Mouse (Mus musculus) forebrain, embryonic 16.5 days (tissue): Measurements from ENCODE around the gene Crispld2. TPM values are rescaled to one million over a fixed set of nuclear protein-coding genes. Genes with fewer than 3 reads are reported as not detected.
A peak's percentile ranks its signal among the peaks of the same experiment; 100 is the strongest.

Experiments used
- ATAC-seq: fragments of 200-750 bp; cut with Nextera tagmentation; 2 replicates; pipeline ENCODE4 v1.8.0; 2017; ENCODE audit warnings: mild to moderate bottlenecking, moderate library complexity
- H3K27ac ChIP-seq: fragments of 300-500 bp; sonication (generic); 2 replicates; pipeline ENCODE4 v1.5.1; 2014; ENCODE audit warnings: low read length, control low read depth
- H3K27me3 ChIP-seq: fragments of 300-500 bp; sonication (generic); replicated peaks from 2 replicates; pipeline ENCODE4 v1.6.1; 2014; ENCODE audit warnings: low read length; ENCODE audit not compliant: control insufficient read depth, insufficient read depth
- H3K36me3 ChIP-seq: fragments of 300-500 bp; sonication (generic); 2 replicates; pipeline ENCODE4 v1.6.1; 2014; ENCODE audit not compliant: control insufficient read depth, insufficient read depth
- H3K4me1 ChIP-seq: fragments of 300-500 bp; sonication (generic); replicated peaks from 2 replicates; pipeline ENCODE4 v1.6.1; 2014; ENCODE audit warnings: low read length; ENCODE audit not compliant: control insufficient read depth, insufficient read depth
- H3K4me2 ChIP-seq: fragments of 300-500 bp; sonication (generic); 2 replicates; pipeline ENCODE4 v1.6.1; 2014; ENCODE audit warnings: mild to moderate bottlenecking, low read length, control low read depth
- H3K4me3 ChIP-seq: fragments of 300-500 bp; sonication (generic); replicated peaks from 2 replicates; pipeline ENCODE4 v1.5.1; 2014; ENCODE audit warnings: mild to moderate bottlenecking, low read length, control low read depth
- H3K9ac ChIP-seq: fragments of 300-500 bp; sonication (generic); replicated peaks from 2 replicates; pipeline ENCODE4 v1.6.1; 2014; ENCODE audit warnings: low read depth, low read length, control low read depth
- H3K9me3 ChIP-seq: fragments of 300-500 bp; sonication (generic); 2 replicates; pipeline ENCODE4 v1.6.1; 2016; ENCODE audit warnings: low read length; ENCODE audit not compliant: control insufficient read depth
- WGBS: fragments of 180-500 bp; shearing (Covaris S2); extraction: QIAGEN DNeasy Blood & Tissue Kit; methylation state at CpG from one replicate; pipeline ENCODE4 v1.1.7; 2014; 5-methylcytosine and 5-hydroxymethylcytosine counted together
- polyA plus RNA-seq: library from polyadenylated mRNA; unstranded; fragments of >200 nt; fragmentation: Nextera tagmentation; extraction: Ambion mirVana; gene quantifications from 2 replicates; pipeline ENCODE4 v1.2.1, GENCODE M21; 2015

The Crispld2 gene
- polyA plus RNA-seq: 1.2 and 1.5 TPM in 2 replicates

DNA sequence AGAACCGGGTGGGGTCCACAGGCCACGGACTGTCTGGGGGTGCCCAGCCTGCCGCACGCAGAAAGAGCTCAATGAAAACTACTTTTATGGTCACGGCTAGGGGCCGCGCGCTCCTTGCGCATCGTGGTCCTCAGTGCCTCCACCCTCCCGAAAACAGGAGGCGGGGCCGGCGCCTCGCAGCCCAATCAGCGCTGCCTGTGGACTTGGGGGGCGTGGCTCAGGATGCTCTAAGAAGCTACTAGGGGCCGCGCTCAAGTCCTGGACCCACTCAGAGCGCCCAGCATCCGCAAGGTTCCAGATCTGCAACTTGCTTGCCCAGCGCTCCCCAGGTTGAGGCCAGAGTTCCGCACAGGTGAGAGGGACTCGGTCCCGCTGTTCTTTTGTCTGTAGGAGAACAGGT lies at the start of gene Crispld2:
Gene Crispld2, plus strand, starts transcription at position 190 of the 400 bp plus-strand sequence.
- under 1% methylated on average over 24 of the region's 25 CpGs for WGBS
- H3K36me3 ChIP-seq: no peaks in the 10 kb centered on the region
- peak within 1 kb of the TSS; percentile 44 for H3K4me3 ChIP-seq
- H3K27ac ChIP-seq: no peak within 1 kb of the TSS
- peak within 1 kb of the TSS; percentile 66 for H3K4me2 ChIP-seq
- H3K27me3 ChIP-seq: peaks cover 14% of the 10 kb centered on the region
- H3K4me1 ChIP-seq: peaks cover 12% of the 10 kb centered on the region
- peak; percentile 98 for ATAC-seq
- no peaks in the 10 kb centered on the region for H3K9me3 ChIP-seq
- H3K9ac ChIP-seq: peak within 1 kb of the TSS; percentile 30; the same call in 1 of the 2 replicates

DNA sequence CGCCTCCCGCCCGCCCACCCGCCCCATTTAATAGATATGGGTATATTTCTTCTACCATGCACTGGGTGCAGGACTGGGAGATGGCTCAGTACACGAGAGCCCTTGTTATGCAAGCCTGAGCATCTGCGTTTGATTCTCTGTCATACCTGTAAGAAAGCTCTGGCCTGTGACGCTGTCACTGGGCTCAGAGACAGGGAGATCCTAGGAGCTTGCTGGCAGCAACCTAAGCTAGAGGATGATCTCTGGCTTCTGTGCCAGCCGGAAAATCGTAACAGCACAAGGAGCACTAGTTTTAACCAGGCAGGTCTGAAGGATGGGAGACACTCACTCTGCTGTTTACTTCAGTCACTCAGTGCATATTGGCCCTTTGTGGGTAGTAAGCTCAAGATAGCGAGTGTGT lies 48.6 kb upstream of the Crispld2 start:
- Histone ChIP-seq H3K36me3 (peaks cover 13% of the 10 kb centered on the region), H3K27ac (no peak overlapping the region), H3K27me3 (no peaks in the 10 kb centered on the region), H3K4me3 (no peak overlapping the region), H3K9me3 (no peaks in the 10 kb centered on the region), H3K4me2 (no peak overlapping the region), H3K9ac (no peak overlapping the region), H3K4me1 (no peaks in the 10 kb centered on the region)
- 90% methylated on average over 10 of the region's 10 CpGs for WGBS
- no peak for ATAC-seq

DNA sequence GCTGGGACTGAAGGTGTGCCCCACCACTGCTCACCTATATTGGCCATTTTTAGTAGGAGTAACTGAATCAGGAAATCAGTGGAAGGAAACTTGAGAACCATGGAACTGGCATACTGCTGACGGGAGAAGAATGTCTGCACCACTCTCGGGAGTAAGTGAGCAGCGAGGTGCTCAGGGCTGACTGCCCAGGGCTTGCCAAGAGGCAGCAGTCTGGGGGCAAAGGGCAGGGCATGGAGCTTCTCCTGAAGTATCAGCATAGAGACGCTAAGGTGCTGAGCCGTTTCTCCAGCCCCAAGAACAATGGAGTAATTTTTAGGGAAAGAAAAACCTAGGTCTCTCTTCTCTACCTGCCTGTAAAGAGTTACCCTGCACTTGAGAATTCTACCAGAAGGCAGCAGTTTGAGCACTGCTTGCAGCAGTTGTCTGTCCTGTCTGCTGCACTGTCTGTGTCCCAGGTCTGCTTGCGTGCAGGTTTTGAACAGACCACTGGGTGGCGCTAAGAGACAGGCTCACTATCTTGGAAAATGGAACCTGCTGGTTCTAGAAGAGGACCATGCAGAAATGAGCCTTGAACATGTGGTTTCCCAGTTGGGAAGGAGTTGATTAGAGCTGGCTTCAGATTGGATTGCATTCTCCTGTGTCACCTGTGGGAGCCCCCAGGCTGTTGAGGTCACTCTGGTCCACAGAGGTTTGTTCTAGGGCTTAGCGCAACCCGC lies 48.0 kb upstream of the Crispld2 start:
- ATAC-seq: 0 out of 2 replicates have a peak, but pooled peaks have one; percentile 47
- no peaks in the 10 kb centered on the region for H3K27me3 ChIP-seq
- H3K4me2 ChIP-seq: no peak overlapping the region
- H3K4me3 ChIP-seq: no peak overlapping the region
- H3K9ac ChIP-seq: no peak overlapping the region
- peaks cover 13% of the 10 kb centered on the region for H3K36me3 ChIP-seq
- no peaks in the 10 kb centered on the region for H3K9me3 ChIP-seq
- H3K4me1 ChIP-seq: no peaks in the 10 kb centered on the region
- H3K27ac ChIP-seq: no peak overlapping the region
- WGBS: 70% methylated on average over 9 of the region's 9 CpGs

DNA sequence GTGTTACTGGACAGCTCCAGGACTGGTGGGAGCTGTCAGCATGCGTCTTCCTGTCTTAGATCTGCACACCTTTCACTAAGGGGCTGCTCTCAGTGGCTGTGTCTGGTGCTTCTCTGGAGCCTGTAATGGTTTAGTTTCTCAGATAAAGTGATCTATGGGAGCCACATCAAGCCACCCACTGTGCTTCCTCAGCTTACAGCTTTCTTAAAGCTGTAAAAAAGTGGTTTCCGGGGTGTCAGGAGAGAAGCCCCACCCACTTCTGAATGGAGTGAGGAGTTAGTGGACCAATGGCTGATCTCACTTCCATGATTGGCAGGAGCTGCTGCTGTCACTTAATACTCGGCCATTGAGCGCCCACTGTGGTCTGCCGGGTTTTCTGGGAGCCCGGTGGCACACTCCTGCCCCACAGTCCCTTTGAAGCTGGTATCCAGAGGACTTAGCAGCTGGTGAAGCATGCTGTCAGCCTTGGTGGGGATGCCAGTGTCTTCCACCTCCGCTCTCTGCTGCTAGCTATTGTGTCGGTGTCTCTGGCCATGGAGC lies 45.8 kb upstream of the Crispld2 start:
- no peak overlapping the region for H3K9ac ChIP-seq
- no peak for ATAC-seq
- H3K27me3 ChIP-seq: no peaks in the 10 kb centered on the region
- H3K36me3 ChIP-seq: peaks cover 18% of the 10 kb centered on the region
- H3K4me2 ChIP-seq: no peak overlapping the region
- 82% methylated on average over 8 of the region's 8 CpGs for WGBS
- H3K27ac ChIP-seq: no peak overlapping the region
- H3K9me3 ChIP-seq: no peaks in the 10 kb centered on the region
- no peaks in the 10 kb centered on the region for H3K4me1 ChIP-seq
- no peak overlapping the region for H3K4me3 ChIP-seq

DNA sequence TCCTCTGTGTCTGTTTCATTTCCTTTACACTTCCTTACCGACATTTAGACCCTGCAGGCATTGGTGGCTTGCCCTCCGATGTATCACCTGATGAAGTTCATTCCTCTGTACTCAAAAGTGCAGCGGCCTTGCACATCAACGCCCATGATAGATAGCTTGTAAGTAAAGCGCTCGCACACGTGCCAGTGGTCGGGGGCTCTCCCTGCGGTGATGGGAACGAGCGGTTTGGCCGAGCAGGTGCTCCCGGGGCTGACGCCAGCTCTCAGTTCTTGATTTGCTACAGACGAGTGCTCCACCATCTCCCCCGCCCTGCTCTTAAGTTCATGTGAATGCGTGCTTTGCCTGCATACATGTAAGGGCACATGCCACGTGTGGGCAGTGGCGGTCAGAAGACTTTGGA lies 44.6 kb upstream of the Crispld2 start:
- no peaks in the 10 kb centered on the region for H3K27me3 ChIP-seq
- peaks cover 17% of the 10 kb centered on the region for H3K36me3 ChIP-seq
- no peaks in the 10 kb centered on the region for H3K4me1 ChIP-seq
- ATAC-seq: no peak
- no peak overlapping the region for H3K4me2 ChIP-seq
- 87% methylated on average over 19 of the region's 19 CpGs for WGBS
- H3K9ac ChIP-seq: no peak overlapping the region
- H3K4me3 ChIP-seq: no peak overlapping the region
- H3K27ac ChIP-seq: no peak overlapping the region
- H3K9me3 ChIP-seq: no peaks in the 10 kb centered on the region

DNA sequence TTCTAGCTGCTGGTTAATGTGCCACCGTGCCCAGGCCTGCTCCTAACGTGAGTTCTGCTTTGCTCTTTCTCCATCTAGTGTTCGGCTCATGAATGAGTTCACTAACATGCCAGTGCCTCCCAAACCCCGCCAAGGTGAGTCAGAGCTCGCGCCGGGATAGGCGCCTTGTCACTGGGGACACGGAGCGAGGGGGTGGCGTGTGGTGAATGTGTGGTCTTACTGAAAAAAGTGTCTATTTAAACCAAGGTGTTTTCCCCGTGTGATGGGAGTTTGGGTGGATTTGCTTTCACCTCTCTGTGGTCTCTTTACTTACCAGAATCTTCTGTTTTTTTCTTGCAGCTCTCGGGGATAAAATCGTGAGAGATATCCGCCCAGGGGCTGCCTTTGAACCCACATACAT lies 43.9 kb upstream of the Crispld2 start:
- no peak for ATAC-seq
- no peak overlapping the region for H3K27ac ChIP-seq
- H3K27me3 ChIP-seq: no peaks in the 10 kb centered on the region
- no peak overlapping the region for H3K4me2 ChIP-seq
- H3K9ac ChIP-seq: no peak overlapping the region
- no peak overlapping the region for H3K4me3 ChIP-seq
- WGBS: 73% methylated on average over 15 of the region's 15 CpGs
- no peaks in the 10 kb centered on the region for H3K4me1 ChIP-seq
- no peaks in the 10 kb centered on the region for H3K9me3 ChIP-seq
- peaks cover 23% of the 10 kb centered on the region for H3K36me3 ChIP-seq

DNA sequence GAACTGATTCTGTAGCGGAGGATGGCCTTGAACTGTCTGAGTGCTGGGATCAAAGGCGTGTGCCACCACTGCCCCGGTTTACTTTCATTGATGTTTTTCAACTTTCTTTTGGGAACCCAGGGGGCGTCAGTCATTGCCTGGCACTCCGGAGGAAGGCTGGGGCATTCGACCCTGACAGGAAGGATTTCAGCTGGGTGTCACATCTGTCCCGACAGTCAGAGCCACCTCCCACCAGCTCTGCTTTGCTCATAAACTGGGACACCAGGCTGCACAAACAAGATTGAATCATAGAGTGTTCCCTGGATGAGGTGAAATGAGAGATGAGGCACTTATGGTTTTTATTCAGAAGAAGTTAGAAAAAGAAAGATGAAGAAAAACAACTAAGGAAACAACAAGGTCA lies 40.0 kb upstream of the Crispld2 start:
- no peaks in the 10 kb centered on the region for H3K4me1 ChIP-seq
- no peak overlapping the region for H3K9ac ChIP-seq
- no peak for ATAC-seq
- H3K4me2 ChIP-seq: no peak overlapping the region
- no peak overlapping the region for H3K4me3 ChIP-seq
- H3K36me3 ChIP-seq: peaks cover 49% of the 10 kb centered on the region
- H3K27me3 ChIP-seq: no peaks in the 10 kb centered on the region
- H3K27ac ChIP-seq: no peak overlapping the region
- H3K9me3 ChIP-seq: no peaks in the 10 kb centered on the region
- 72% methylated on average over 7 of the region's 7 CpGs for WGBS

DNA sequence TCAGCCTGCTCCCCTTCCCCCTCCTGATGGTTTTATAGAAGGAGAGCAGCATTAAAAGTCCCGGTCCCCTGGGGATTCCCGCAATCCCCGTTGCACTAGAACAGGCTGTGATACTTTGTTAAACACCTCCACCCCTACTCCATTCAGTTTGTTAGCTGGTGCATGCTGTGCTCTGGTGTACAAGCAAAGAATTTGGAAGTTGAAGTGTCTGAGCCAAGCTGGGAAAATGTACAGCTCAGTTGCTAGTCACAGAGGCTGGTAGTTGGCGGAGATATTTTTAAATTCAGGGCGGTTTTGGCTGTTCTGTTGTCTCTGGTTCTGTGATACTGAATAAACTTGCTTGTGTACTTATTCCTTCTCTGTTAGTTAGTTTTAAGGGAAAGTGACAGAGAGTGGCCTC lies 39.5 kb upstream of the Crispld2 start:
- peaks cover 49% of the 10 kb centered on the region for H3K36me3 ChIP-seq
- 64% methylated on average over 5 of the region's 5 CpGs for WGBS

DNA sequence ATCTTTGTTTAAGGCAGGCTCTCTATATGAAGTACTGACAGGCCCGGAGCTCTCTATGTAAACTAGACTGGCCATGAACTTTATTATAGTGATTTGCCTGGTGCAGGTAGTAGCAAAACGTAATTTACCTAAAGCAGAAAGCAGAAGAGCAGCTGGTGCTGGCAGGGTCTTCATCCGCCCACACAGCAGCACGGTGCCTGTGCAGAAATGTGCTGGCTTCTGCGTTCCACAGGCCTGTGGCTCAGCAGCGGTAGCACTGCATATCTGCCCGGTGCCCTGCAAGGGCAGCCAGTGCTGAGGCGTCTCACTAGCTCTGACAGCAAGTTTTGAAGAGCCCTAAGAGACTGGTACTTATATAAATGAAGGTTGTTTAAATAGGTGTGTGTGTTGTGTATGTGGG lies 36.9 kb upstream of the Crispld2 start:
- H3K4me1 ChIP-seq: peaks cover 1% of the 10 kb centered on the region
- no peak overlapping the region for H3K27ac ChIP-seq
- no peak overlapping the region for H3K4me3 ChIP-seq
- no peak overlapping the region for H3K4me2 ChIP-seq
- peaks cover 47% of the 10 kb centered on the region for H3K36me3 ChIP-seq
- 91% methylated on average over 8 of the region's 8 CpGs for WGBS
- no peak overlapping the region for H3K9ac ChIP-seq
- H3K9me3 ChIP-seq: no peaks in the 10 kb centered on the region
- no peaks in the 10 kb centered on the region for H3K27me3 ChIP-seq
- no peak for ATAC-seq

More for the DNA sequence above, 39.5 kb upstream of the Crispld2 start:
- Histone ChIP-seq H3K9me3 (no peaks in the 10 kb centered on the region), H3K27me3 (no peaks in the 10 kb centered on the region), H3K4me2 (no peak overlapping the region), H3K4me1 (no peaks in the 10 kb centered on the region), H3K27ac (no peak overlapping the region), H3K4me3 (no peak overlapping the region), H3K9ac (no peak overlapping the region)
- no peak for ATAC-seq
